Mouse (Mus musculus) CD4-positive helper T cell, adult 2 months (primary cell): ENCODE data around the gene Fst.

Experiments used
- DNase-seq: peaks from one replicate; pipeline ENCODE4 v3.0.0-alpha.2; 2012; ENCODE audit warnings: low read depth, missing footprints, low spot score

The Fst gene

DNA sequence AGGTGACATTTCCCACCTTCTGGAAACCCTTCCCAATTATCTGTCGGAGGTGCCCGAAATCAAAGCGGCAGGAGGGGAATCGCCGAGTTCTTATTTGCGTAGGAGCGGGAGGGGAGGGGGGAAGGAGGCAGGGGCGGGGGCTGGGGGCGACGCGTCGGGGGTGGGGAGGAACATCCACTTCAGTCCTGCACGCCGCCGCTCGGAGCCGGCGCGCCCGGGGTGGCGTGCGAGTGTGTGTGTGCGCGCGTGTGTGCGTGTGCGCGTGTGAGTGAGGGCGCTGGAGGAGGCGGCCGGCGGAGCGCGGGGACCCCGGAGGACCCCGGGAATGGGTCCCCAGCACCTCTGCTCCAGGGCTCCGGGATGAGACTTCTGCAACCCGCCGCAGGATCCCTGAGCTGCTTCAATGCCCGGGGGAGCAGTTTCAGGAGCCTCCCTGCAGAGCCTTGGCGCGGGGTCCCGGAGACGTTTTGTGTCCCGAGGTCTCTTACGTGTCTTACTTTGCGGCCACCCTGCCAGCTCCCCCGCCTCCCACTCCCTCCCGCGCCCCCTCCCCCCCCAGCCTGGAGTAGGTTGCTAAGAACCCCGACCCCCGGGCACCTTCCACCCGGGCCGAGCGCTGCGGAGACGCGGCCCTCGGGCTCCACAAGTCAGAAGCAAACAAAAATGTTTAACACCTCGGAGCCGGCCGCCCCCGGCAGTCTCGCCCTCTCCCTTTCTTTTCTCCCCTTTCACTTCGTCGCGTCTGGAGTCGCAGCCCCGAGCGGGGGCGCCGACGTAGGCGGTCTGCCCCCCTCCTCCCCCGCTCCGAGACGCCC, at the start of gene Fst:
Gene Fst, minus strand, starts transcription at position 66 of the 815 bp plus-strand sequence.
- peak; percentile 15 for DNase-seq

DNA sequence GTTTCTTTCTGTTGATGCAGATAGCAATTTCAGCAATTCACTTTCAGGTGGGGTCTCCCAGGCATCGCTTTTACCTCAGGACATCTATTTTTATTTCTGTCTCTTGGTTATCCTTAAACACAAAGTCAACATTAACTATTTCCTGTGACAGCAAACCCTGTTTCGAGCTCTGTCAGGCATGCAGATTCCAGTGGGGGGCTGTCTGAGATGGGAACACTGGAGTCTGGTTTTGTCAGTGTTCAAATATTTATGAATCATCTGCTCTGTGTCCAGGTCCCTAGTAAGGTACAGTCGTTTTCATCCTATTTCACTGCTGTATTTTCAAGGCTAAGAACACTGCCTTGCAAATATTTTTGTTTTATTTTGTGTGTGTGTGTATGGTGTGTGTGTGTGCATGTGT, 35.1 kb upstream of the Fst start:
- DNase-seq, result no peak

DNA sequence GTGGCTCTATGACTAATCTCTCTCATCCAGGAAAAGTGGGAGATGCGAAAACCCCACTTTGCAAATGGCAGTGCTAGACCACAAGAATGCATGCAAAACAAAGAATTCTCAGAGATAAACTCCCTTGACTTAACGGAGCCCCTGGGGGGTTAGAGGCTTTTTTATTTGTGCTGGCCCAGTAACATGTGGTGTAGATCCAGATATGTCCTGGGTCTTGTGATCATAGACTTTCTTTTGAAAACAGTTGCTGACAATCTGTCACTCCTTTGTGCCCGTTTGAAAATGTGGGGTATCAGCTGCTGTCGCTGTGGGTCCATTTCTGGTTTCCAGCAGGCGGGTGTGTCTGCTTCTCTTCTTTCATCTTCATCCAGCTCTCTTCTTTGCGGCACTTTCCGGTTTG, 29.4 kb upstream of the Fst start:
- no peak for DNase-seq

GRCm38 (mm10) chr13:114478329-114478728, 19.6 kb upstream of the Fst start:
- no peak for DNase-seq

GRCm38 (mm10) chr13:114469945-114470344, 11.2 kb upstream of the Fst start:
- no peak for DNase-seq

DNA sequence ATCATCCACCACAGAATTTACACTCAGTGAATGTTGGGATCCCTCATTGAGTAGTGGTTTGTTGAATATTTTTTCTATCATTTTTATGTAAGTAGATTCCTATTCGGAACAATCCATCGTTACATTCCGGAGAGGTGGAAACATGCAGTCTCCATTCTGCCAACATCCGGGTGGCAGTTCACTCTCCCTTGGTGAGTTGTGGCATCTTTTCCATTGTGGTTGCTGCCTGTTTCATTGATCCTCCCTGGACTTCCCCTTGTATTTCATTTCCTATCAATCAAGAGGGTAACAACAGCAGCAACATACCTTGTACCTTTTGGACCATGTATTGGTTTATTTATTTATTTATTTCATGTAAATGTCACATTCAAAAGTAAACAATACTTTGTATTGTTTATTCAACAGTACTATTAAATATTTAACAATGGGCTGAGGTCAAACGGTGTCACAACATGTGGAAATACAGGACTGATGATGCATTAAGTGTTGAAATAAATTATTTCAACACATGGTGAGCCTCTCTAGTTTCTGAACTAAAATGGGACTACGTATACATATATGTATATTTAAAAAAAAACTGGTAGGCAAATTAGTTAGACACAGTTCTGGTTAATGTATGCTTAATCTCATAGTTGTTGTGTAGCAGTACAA, 7.6 kb upstream of the Fst start:
- no peak for DNase-seq

DNA sequence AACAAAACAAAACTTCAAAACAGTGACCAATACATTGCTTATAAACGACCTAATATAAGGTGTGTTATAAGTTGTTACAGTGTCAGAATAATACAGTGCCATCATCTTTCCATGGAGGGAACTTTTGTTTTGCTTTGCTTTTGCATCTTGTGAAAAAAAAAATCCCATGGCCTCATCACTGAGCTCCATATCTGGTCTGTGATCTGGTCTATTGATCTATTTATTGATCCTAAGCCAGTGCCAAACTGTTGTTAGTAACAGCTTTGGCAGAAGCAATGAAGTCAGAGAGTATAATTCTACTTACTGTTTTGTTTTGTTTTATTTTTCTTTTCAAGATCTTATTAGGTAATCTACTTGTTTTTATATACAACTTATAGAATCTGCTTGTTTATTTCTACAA, 6.6 kb upstream of the Fst start:
- no peak for DNase-seq

DNA sequence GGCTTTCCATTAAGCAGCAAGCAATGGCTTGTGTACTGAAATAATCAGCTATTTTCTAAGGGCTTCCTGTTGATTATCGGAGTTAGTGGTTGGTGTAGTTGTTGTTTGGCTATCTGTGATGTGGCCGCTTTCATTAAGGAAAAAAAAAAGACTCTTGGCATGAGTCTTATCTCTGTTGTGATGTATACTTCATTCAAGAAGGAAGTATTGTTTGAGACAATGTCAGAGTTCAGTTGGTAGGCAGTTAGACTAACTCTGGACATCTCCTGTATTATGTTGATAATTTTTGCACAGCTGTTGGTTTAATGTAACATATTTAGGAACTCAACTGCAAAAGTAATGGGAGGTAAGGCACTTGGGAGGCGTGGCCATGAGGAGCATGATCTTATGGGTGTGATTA, 6.1 kb upstream of the Fst start:
- no peak for DNase-seq

GRCm38 (mm10) chr13:114462548-114463408, 4.0 kb upstream of the Fst start:
- DNase-seq, result no peak

- peak; percentile 17 for DNase-seq
Observed at GRCm38 (mm10) chr13:114460306-114460892, 1.6 kb upstream of the Fst start.

GRCm38 (mm10) chr13:114459701-114460160, 980 bp upstream of the Fst start:
- DNase-seq, result no peak

DNA sequence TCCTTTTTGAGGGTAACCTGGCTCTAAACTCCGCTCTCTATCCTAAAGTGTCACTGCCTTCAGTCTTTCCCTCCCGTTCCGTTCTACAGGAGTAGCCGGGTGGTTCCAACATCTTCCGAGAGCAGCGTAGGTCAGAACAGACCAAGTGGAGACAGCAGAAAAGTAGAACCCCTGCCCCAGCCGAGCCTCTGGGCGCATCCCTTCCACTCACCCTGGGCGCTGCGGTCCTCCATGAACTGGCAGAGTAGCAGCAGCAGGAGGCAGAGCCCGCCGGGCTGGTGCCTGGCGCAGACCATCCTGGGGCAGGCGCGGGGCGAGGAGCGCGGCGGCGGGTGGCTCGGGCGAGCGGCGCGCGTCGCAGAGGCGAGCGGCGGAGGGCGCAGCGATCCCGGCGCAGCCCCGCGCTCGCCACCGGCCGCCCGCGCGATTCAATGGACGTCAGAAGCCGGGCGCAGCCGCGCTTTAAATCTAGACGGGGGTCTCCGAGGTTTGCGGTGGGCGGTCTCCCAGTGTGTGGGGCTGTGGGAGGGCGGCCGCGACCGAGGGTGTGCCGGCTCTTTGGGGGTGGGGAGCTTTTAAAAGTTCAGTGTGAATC, 363 bp downstream of the Fst start:
- DNase-seq, result peak; percentile 9

GRCm38 (mm10) chr13:114457567-114458120, 1.1 kb downstream of the Fst start:
- no peak for DNase-seq

DNA sequence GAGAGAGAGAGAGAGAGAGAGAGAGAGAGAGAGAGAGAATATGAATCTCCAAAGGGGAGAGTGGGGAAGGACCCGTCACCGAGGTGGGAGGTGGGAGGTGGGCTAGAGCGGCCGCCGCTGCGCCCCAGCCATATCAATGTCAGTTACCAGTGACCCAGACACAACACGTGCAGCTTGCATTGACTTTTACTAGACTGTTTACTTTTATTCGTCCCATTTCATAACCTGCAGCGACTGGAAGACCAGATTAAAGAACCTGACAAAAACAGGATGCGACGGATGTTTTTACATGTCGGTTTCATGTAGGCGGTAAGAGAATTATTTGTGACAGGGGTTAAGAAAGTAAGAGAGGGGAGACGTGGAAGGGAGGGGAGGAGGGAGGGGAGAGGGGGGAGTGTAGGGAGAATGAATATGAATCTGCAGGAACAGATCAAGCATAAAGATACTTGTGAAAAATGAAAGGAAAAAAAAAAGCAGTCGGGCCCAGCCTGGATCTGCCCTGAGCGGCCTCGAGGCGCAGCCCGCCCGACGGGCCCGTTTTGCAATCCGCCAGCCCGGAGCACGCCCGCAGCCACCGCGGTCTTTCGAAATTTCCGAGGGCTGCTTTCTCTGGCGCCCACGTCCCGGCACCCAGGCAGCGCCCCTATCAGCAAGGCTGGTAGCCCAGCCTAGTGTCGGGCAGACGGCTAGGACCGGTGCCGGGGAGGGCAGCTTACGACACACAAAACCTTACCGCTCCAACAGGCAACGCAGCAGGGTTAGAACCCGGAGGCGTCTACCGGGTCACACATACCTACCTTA, 1.8 kb downstream of the Fst start:
- peak; percentile 42 for DNase-seq

DNA sequence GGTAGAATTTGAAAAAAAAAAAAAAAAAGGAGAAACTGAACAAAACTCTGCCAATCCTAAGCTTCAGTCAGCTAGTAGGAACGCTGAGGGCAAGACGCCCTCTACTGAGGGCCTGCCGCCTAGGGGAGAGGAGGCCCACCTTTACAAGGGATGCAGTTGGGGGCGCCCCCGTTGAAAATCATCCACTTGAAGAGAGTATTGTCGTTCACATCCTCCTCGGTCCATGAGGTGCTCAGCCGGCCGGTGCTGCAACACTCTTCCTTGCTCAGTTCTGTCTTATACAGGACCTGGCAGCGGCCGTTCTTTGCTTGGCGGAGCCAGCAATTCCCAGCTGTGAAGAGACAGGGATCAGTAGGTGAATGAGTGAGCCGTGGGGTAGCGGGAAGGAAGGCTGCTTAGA, 2.5 kb downstream of the Fst start:
- no peak for DNase-seq

- no peak for DNase-seq
Observed at GRCm38 (mm10) chr13:114455788-114456187, 3.0 kb downstream of the Fst start.

- DNase-seq, result no peak
Observed at GRCm38 (mm10) chr13:114447213-114447612, 11.5 kb downstream of the Fst start.

GRCm38 (mm10) chr13:114432491-114432890, 26.3 kb downstream of the Fst start:
- DNase-seq, result no peak

- no peak for DNase-seq
Observed at GRCm38 (mm10) chr13:114425230-114425629, 33.5 kb downstream of the Fst start.

DNA sequence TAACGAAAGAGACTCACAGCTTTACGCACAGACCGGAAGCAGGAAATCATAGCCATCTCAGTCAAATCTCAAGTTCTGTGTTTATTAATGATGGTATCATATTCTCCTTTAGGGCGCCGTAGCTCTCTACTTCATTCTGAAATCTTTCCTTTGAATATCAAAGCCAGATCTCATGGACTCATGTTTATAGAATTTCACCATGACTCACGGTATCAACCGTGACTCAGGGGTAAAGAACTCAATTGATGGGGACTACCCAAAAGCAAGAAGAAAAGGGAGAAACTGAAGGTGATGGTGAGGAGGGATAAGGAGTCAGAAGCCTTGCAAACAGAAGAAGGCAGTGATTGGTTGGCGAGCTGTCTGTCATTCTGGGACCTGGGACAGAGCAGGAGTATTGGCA, 38.5 kb downstream of the Fst start:
- DNase-seq, result no peak
